Mouse (Mus musculus) Muller cell, postnatal 12 days (primary cell): ENCODE results near the gene Glyr1.

ENCODE experiments used
- DNase-seq: peaks from one replicate; pipeline ENCODE4 v3.0.0-alpha.2; 2015; ENCODE audit errors: inconsistent ontology term

The Glyr1 gene

DNA sequence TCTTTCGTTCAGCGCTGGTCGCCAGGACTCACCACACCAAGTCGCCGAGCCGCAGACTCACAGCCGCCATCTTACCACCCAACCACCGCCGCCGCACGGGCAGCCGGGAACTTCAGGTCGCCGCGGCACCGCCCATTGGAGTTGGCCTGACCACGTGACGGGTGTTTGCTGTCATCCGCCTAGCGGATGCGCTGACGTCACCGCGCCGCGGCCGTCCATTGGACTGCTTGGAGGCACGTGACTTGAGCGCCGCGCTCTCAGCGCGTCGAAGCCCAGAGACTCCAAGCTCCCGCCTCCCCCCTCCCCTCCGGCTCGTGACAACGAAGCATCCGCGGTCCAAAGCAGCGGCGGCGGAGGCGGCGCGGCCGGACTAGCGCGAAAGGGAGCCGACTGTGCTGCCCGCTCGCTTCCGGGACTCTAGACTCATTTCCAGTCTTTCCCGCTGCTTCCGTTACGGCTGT lies at the start of gene Glyr1, which contains the start of gene Ubn1:
Gene Glyr1, minus strand, starts transcription at position 90 of the 461 bp plus-strand sequence.
Gene Ubn1, plus strand, starts transcription at position 284 of the 461 bp plus-strand sequence.
- DNase-seq = peak; percentile 100

DNA sequence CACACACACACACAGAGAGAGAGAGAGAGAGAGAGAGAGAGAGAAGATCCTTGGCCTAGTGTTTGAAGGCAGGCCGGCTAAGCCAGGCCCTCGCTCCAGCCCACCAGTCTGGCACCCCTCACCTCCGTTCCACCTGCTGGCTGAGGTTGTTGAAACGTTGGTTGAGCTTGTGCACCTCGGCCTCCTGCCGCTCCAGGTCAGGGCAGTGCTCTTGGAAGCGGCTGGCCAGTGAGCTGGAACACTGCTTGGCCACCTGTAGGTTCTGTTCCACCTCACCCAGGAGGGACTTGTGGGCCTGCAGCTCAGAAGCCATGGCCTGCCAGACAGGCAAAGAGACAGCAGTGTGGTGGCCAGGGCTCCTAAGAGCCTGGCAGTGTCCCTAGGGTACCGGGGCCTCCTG lies 46.8 kb upstream of the Glyr1 start:
- no peak for DNase-seq

DNA sequence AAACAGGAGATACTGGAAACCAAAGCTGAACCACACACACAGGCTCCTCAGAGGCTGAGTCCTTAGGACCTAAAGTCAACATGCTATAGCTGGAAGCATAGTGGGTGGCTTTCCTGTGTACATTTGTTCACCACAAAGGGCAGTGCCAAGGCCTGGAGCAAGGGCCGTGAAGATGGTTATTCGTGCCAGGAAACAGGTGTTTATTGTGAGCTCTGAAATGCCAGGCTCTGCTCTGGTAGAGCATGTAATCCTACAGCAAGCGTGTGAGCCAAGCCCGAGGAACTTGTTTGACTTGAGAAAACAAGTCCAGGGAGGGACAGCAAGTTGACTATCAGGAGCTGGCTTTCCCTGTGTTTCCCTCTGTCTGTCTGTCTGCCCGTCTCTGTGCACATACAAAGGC lies 43.6 kb upstream of the Glyr1 start:
- DNase-seq = no peak

DNA sequence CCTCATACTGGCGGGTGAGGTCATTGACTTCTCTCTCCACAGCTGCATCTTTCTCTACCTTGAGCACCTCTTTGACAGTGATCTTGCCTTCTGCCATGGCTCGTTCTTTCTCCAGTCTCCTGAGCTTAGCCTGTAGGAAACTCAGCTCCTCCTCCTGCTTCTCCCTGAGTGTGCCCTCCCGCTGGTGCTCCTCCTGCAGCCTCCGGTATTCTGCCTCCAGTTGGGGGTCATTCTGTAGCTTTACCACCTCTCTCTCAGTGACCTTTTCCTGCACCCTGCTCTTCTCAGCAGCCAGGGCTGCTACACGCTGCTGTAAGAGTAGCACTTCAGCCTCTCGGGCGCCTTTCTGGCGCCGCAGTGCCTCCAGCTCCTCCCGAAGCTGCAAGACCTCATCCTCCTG lies 39.4 kb upstream of the Glyr1 start:
- no peak for DNase-seq

DNA sequence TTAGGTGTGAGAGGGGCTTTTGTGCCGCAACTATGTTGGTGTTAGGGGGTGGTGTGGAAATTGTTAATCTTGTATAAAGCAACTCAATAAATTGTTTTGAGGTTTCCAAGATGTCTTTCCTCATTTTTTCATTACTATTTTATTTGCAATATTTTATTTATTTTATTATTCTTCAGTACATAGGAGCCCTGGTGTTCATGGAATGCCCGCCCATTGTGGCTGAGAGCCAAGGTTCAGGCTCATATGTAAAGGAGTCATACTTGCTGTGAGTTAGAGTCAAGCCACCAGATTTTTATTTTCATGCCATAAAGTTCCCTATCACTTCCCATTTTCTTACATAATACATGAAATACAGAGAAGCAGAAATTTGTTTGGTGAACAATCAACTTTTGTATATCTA lies 36.5 kb upstream of the Glyr1 start:
- no peak for DNase-seq

DNA sequence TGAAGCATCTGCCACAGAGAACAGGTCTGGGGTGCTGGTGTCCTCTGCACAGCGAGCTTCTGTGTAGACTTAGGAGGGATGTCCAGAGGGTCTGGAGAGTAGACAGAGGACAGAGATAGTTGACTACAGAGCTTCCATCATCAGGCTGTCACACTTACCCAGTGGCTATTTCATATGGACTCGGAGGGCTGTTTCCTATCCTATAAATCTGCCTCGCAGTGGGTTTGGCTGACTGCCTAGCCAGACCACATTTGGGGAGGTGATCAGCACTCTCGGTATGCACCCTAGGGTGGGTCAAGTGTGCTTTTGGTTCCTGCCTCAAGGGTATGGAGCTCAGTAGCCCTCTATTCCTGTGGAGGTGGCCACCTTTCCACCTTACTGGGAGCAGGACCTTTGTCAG lies 35.5 kb upstream of the Glyr1 start:
- DNase-seq = no peak

DNA sequence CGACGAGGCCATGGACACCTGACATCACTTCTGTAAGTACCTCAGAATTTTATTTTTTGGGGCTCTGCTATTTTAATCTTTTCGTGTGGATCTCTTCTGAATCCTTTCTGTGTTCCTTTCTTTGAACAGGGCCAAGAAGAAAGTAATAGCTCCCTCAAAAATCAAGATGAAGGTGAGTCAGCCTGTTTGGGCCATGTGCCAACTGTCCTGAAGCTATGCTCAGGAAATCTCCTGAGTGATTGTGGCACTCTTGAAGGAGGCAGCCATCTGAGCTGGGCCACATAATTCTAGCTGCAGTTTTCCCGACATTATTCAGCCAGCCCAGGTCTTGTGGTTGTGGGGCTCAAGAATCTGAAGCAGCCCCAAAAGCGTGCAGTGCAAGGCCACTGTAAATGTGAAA lies 24.7 kb upstream of the Glyr1 start:
- no peak for DNase-seq

DNA sequence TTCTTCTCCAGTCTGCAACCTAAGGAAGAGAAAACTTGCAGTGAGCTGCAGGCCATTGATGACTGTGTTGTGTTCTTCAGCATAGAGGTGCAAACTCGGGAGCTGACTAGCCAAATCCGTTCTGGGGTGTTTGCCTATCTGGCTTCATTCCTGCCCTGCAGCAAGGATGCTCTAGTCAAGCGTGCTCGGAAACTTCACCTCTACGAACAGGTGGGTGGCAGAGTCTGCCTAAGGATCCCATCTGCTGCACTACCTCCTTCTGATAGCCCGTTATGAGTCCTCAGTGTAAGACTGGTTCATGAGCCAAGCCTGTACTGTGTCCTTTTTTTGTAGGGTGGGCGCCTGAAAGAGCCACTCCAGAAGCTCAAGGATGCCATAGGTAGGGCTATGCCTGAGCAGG lies 22.3 kb upstream of the Glyr1 start:
- DNase-seq = no peak

DNA sequence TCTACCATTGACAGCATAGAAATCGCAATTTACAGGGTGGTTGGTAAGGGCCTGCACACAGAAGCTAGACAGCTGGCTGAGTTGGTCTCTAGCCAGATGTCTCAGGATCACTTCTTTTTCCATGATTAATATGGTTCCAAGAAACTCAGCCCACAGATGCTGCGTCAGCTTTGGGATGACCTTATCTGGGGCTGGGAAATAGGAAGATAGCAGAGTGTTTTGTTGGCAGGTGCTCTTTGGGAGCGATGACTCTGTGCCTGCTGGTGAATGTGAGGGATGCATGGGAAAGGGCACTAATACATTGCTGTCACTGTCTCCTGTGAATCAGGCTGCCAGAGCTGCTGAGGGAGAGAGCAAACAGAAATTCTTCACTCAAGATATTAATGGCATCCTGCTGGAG lies 20.7 kb upstream of the Glyr1 start:
- no peak for DNase-seq

DNA sequence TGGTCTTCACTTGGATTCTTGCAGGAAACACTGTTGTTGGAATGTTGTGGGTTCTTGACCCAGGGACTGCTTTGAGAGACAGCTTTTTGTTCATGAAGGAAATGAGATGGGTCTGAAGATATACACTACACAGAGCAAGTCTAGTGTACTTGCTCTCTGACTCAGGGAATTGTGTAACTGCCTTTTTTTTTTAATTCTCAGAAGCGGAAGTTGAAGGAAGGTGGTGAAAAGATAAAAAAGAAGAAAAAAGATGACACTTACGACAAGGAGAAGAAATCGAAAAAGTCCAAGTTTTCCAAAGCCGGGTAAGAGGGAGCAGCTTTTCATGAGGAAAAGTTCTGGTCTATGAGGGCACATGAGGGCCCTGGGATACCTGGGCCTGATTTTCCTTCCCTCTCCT lies 13.8 kb upstream of the Glyr1 start:
- DNase-seq = no peak

DNA sequence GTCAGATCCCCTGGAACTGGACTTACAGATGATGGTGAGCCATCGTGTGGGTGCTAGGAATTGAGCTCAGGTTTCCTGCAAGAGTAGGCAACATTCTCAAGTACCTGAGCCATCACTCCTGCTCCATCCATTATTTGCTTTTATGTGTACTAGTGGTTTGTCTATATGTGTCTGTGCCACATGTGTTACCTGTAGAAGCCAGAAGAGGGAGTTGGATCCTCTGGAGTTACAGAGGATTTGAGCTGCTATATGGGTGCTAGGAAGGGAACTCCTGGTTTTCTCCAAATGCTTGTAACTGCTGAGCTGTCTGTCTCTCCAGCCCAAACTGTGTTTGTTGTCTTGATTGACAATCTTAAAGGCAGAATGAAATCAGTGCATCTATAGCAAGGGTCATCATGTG lies 8.5 kb upstream of the Glyr1 start:
- DNase-seq = no peak

DNA sequence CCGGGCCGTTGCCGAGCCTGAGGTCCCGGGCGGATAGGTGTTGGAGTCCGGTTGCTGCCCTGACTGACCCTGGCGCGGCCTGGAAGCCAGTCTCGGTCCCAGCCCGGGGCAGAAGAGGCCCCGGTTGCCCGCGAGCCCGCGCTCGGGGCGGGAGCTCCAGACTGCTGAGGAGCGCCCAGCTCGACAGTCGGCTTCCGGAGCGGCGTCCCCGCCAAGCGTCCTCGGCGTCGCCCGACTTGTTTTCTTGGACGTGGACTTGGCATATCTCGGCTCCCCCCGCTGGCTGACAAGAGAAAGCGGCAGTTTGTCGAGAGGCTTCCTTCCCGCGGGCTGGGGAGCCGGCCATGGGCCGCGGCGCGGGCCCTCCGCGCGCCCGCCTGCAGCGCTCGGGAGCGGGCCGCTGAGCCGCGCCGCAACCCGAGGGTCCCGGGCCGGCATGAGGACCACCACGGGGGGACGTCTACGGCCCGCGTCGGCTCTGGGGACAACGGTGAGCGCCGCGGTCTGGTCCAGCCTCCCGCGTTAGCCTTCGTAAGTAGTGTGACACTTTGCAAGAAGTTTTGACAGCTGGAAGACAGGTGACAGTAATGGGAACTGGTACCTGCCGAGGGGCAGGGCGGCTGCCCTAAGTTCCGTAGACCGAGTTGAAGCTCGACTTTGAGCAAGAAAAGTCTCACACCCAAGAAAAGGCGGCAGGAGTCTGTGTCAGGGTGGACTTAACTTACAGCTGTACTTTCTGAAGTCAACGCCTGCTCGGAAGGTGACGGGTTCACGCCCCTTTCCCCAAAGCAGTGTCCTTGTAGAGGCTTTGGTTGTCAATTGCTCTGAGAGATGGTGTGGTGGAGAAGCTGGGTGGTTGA lies 818 bp upstream of the Glyr1 start:
- peak; percentile 30 for DNase-seq

DNA sequence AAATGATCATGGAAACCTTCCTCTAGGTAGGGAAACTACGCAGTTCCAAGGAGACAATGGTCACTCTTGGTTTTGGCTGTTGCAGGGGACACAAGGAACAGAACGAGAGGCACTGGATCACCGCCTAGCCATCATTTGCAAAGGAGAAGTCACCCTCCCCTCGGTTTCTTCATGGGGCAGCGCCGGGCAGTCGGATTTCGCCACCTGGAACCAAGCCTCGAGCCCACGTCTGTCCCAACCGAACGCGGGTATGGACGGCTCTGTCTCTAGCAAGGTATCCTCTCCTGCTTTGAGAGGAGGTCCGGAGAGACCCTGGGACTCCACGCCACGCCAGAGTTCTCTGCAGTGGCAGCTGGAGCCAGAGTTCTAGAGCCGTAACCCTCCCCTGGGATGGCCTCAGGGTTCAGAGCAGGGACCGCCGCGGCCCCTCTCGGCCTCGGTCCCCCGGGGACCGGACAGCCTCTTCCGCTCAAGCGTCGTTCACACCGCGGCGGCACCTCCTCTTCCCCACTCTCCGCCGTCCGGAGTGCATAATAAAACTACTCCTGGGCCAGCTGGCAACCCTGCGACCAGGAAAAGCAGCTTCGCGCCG lies 385 bp downstream of the Glyr1 start:
- no peak for DNase-seq

DNA sequence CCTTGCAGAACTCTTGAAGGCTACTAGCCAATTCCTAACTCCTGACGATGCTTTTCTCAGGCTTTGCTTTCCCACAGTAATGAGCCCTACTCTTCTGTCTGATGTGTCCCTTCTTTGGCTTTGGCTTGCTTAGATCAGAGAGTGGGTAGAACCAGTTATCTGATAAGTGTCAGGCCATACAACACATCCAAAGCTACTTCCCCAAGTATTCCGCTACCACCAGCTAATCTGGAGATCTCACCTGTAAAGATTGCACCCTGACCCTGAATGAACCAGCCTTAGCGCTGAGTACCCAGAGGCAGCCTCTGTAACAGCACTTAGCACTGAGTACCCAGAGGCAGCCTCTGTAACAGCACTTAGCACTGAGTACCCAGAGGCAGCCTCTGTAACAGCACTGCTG lies 4.3 kb downstream of the Glyr1 start:
- no peak for DNase-seq

DNA sequence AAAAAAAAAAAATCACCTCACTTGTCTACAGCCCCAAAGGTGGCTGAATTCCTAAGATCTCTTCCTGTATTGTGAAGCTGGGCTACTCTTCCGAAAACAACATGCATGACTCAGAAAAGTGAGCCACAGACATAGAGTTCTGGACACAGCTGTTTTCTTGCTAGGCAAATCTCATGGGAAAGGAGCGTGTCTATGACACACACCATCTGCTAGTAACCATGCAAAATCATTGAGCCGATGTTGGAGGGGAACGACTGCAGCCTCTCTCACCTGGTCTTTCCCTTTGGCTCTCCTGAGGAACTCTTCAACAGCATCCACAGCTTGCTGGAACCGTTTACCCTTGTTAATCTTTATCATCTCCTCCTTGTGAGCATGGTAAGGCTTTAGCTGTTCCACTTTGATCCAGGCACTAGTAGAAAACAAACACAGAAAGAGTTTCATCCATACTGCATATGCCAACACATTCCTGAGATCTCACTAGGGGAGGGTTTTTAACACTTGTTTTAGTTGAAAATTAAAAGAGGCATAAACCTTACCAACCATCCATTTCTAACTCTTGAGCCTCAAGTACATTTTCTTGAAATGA lies 12.9 kb downstream of the Glyr1 start:
- no peak for DNase-seq

DNA sequence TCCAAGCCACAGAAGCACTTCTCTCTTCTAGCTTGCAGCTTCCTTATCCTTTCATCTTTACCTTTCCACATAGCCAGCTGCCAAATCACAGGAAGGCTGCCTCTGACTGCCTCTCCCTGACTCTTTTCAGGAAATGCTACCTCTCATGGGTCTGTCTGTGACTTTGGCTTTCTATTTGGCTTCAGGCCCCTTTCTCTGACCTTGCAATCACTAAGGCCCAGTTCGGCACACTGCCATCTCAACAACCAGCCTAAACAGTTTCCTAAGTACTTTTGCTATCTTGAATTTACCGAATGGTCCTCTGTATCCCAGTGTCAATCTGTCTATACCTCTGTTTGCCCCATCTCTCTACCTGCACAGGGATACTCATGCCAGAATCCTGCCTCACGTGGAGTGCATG lies 14.1 kb downstream of the Glyr1 start:
- no peak for DNase-seq

DNA sequence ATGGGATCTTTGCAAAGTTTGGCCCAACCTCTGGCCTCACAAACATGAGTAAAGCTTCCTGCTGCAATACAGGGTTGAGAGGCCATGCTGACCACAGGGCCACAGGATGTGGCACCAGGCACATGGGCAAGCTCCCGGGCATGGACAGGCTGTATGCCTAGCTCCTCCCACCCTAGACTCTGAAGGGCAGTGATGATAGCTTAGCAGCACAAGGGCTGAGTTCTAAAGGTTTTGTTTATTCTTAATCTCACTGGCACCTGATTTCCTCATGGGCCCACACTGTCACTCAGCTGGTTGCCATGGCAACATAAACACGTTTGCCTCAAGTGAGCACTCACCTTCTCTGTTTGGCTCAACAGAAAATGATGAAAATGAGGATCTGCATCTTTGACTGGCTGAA lies 19.8 kb downstream of the Glyr1 start:
- no peak for DNase-seq

DNA sequence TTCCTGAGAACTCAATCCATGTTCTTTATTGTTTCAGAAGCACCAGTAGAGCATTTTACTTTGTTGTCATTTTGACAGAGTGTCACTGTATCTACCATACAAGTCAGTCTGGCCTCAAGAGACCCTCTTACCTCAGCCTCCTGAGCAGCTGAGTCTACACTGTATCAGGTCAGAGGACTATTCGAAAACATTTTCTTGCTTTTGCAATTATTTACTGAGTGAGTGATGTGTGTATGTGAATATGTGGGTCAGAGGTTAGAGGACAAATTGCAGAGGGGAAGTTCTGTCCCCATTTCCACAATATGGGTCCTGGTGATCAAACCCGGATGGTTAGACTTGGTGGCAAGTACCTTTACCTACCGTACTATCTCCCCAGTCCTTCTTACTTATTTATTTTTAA lies 25.6 kb downstream of the Glyr1 start:
- no peak for DNase-seq

DNA sequence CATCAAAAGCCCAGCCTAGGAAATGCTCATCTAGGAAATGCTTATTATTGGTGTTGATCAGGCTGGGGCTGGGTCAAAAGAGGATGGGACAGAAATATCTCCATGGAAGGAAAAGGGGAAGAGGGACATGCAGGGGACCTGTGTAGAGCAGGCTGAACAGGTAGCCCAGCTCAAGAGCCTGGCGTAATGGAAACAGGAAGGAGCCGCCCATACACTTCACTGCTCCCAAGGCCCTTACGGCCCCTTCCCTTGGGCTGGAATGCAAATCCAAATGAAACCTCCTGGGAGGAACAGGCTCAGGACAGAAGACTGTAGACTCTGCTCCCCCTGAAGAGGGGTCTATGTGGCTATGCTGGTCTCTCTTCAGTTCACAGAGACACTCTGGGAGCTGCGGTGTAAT lies 35.1 kb downstream of the Glyr1 start:
- no peak for DNase-seq

DNA sequence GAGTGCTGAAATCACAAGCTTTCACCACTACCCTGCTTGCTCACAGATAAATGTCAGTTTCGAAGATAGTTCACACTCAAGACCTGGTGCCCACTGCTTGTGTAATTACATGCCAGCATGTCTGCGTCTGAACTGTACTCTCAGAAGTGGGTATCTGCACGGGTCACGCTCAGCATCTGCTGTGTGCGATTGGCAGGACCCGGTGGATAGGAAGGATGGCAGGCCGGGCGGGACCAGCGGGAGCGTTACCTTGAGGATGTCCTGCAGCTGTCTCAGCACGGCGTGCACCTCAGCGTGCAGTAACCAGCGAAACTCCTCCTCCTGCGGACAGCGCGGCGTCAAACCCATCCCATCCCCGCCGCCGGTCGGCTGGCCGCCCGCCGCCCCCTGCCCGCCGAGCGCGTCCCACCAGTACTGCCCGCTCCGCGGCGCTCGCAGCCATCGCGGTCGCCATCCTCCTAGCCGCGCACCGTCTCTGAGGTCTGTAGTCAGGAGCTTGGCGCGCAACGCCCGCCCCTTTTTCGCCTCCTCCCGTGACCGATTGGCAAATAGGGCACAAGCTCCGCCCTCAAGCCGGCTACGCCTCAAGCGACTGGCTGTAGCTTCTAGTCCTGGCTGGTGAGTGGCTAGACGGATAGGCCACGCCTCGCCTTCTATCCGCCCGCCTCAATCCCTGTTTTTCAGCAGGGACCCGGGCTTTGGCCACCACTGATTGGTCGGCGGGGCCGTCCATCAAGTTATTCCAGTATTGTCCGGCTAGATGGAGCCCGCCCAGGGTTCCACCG lies 36.4 kb downstream of the Glyr1 start, which contains the start of gene Rogdi:
Gene Rogdi, minus strand, starts transcription at position 500 of the 785 bp plus-strand sequence.
- DNase-seq = peak; percentile 98

DNA sequence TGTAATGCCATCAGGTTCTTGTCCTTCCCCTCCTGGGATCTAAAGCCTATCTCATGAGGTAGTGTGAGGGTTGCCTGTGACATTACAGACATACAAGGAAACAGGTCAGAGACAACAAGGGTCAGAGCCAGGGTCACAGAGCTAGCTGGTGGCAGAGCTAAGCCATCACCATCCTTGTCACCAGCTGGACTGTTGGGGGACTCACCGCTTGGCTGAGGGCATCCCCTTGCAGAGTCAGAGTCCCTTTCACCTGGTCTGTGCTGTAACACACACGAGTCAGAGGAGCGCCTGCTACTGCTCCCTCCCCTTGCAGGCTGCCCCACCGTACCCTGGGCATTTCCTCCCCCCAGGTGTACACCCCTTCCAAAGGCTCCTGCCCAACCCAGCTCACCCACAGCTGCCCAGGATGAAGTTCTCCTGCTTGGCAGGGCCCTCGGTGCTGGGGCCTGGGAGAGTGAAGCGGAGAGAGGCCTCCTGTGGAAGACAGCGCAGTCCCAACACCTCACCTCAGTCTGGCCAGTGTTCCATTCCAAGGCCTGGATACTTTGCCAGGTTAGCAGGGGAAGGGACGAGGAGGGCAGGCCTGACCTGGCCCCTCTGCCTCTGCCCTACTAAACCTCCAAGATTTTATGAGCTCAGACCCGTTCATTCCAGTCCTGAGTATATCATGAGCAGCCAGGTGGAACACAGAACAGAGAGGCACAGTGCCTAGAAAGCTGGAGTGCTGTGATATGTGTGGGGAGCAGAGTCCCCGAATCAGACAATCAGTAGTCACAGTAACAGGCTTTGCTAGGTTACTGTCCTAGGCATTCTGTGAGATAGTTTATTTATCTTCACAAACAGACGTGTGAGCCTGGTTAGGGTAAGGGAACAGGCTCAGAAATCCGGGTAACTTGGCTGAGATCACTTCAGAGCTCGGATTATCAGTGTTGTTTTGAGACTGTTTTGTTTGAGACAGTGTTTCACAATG lies 37.3 kb downstream of the Glyr1 start:
- DNase-seq = no peak
